Mouse (Mus musculus): ENCODE data around the gene Atg16l2. TPM values are rescaled to one million over a fixed set of nuclear protein-coding genes. Genes with fewer than 3 reads are reported as not detected.

Atg16l2 gene
- polyA plus RNA-seq, 3 experiments from 2014 or later, result 39.3 to 53.6 (median 44.9) TPM

DNA sequence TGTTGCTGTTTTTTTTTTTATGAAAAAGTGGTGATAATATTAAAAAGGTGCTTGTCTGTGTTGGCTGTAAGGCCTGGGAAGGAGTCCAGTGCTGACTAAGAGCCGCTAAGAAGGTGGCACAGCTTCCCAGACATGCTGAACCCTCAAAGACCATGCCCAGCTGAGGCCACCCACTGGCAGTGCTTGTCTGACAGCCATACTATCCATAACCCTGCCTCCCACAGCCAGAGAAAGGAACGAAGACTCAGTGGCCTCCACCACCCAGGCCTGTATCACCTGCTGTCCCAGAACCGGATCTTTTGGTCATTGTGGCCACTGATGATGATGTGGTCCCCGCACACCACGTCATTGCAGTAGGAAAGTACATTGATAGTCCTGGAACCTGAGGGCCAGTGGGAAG is 10.8 kb downstream of the Atg16l2 start:
- no peak for ATAC-seq

GRCm38 (mm10) chr7:101290401-101290800 is 11.7 kb downstream of the Atg16l2 start:
- no peak for ATAC-seq

DNA sequence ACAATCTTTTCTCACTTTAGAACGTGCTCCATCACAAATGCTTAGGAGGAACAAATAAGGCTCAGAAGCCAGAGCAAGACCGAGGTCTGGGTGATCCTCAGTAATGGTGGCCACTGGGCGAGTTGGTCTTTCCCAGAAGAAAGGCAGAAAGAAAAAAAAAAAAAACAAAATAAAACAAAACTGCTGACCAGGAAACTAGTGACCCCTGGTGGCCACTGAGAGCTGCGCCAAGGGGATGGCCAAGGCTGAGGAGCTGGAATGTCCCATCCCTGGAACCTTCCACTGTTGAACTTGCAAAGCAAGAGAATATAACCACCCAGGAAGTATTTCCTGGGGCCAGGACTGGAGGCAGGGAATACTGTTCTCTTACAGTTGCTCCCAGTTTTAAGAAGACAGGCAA is 13.6 kb downstream of the Atg16l2 start:
- no peak for ATAC-seq

- no peak for ATAC-seq
These were observed 14.2 kb downstream of the Atg16l2 start for GRCm38 (mm10) chr7:101287820-101288219.

DNA sequence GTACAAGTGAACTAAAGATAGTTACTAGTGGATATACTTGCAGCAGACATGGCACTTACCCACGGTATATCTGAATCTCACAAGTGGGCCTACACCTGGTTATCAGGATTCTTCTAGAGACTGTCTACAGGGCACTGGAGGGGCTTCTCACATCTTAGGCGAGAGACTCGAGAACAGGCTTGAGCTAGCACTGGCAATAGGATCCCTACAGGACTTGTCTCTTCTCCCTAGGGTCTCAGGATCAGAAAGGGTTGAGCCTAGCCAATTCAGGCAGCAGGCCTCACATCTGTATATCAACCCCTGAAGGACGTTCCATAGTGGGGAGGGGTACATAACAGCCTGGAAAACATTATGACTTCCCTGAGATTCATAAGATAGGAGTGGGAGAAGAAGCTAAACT is 15.2 kb downstream of the Atg16l2 start:
- no peak for ATAC-seq

- no peak for ATAC-seq
These were observed 17.5 kb downstream of the Atg16l2 start for GRCm38 (mm10) chr7:101284504-101284903.

GRCm38 (mm10) chr7:101282721-101283120 is 19.3 kb downstream of the Atg16l2 start:
- ATAC-seq, result no peak

DNA sequence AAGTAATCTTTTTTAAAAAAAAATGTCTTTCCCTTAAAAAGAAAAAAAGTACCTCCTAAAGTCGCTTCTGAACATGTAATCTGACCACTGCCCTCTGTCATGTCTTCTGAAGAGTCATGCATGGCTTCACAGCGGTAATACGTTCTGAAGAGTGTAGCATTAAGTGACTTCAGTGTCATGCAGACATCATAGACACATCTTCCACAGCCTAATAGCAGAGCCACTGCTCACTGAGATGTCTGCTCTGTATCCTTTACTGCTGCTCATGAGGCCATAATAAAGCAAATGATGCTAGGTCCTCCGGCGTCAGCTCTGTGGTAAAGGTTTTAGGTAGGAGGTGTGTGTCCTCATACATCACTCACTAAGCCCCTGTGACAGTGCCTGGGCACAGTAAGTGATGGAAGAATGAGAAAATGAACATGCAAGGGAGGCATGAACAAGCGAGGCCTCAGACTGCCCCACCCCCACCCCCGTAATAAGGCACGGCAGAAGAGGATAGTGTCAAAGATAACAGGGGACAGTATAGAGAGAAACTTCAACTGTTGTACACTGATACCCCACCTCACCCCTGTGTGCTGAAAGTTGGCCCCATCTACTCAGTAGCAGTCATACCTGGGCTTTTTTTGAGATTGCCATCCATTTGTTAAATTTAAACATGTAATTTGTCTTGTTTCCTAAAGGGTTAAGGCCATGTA is 29.4 kb downstream of the Atg16l2 start:
- no peak for ATAC-seq

DNA sequence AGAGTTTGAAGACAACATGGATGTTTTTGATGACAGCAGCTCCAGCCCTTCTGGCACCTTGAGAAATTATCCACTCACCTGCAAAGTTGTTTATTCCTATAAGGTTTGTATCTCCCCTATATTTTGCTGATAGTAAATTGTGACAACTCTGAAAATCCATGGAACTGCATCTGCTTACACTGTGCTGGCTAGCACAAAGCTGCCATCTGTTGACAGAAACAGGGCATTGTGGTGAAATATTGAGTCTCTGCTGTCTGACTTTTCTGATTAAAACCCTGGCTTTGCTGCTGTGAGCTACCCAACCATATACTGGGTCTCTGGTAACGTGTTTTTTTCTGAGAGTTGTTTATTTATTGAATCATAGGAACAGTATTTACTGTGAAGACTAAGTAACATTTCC is 30.4 kb downstream of the Atg16l2 start:
- no peak for ATAC-seq

DNA sequence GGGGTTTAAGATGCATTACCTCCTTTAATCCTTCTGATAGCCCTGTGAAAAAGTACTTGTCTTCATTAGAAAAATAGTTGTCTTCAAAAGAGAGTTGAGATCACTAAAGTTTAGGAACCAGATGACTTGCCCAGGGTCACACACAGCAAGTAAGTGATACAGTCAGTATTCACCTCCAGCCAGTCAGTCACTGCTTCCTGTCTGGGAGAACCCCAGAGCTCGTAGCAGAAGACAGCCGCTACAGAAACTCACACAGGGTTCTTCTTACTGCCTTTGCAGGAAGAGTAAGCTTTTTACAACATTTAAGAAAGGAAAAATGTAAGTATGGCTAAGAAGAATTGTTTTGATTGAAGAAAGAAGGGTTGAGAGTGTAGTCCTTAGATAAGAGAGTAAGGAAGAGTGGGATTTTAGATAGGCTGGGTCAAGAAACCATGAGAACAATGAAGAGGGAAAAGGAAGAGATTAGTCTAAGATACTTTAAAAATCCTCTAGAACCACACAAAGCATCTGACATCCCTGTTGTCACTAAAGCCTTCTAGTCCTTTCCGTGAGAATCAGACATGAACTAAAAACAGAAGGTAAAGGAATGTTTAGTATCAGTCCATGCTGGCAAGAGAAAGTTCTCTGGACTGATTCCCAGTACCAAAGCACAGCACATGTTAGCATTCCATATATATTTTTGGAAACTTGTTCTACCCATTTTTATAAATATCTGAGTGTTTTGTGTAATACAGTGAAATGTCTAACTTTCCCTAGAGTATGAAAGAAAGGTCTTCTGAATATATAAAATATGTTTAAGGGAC is 34.4 kb downstream of the Atg16l2 start:
- ATAC-seq, result no peak

DNA sequence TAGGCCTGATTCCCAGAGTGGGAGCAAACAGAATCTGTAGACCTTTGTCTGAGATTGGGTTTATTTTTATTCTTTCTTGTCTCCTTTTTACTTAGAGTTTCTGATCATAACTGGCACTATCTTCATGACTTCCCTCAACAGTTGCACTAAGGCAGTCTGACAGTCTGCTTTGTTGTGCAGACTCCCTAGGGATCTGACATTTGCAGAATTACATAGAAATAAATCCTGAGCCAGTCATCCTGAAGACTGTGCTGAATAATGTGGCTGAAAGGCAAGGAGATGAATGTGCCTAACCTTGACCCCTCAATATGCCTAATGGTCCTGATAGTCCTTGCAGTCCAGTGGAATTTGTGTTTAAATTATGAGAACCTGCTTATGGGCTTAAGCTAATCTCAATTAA is 38.5 kb downstream of the Atg16l2 start:
- ATAC-seq, result no peak

- no peak for ATAC-seq
These were observed 40.0 kb downstream of the Atg16l2 start for GRCm38 (mm10) chr7:101261941-101262546.

GRCm38 (mm10) chr7:101258482-101258881 is 43.6 kb downstream of the Atg16l2 start:
- no peak for ATAC-seq

DNA sequence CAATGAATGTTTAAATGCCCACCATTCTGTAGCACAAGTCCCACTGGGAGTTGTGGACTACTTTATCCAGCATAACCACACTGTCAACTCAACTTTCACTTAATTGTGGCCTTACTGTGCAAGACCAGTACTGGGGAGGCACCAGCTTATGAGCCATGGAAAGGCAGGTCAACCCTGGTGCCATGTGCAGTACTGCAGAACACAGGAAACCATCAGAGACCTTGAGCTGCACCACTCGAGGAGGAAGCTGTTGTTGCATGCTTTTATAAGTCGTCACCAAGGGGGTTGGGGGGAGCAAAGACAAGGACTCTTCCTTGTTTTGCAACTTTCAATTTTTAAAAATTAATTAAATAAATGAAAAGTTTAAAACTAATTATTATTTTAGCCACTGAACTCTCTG is 49.0 kb downstream of the Atg16l2 start:
- ATAC-seq, result no peak

- no peak for ATAC-seq
These were observed 52.9 kb downstream of the Atg16l2 start for GRCm38 (mm10) chr7:101249173-101249572.

DNA sequence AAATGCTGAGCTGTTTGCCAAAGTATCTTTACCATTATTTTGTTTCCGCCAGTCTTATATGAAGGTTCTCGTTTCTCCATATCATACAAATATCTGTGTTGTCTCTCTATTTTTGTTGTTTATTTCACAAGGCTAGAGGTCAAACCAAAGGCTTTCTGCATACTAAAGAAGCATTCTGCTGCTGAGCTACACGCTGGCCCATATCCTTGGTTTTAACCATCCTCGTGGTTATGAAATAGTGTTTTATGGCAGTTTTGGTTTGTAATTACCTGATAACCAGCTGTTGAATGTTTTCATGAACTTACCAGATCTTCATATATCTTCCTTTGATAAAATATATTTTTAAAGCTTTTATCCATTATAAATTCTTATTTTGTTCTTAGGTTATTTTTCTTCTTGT is 53.3 kb downstream of the Atg16l2 start:
- no peak for ATAC-seq

- no peak for ATAC-seq
These were observed 65.2 kb downstream of the Atg16l2 start for GRCm38 (mm10) chr7:101236712-101237473.

GRCm38 (mm10) chr7:101232716-101233115 is 69.3 kb downstream of the Atg16l2 start:
- ATAC-seq, result no peak

DNA sequence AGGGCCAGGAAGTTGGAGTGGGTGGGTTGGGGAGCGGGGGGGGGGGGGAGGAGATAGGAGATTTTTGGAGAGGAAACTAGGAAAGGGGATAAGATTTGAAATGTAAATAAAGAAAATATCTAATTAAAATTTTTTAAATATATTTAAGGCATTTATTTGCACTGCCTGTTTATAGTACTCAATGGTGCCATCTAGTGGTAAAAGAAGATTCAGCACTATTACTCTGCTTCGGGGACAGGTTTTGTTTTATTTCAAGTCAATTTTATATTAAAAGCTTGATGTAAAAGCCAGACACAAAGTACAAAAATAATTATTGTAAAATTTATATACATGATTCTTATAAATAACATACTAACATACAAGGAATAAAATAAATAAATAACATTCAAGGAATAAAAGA is 70.6 kb downstream of the Atg16l2 start:
- ATAC-seq, result no peak

DNA sequence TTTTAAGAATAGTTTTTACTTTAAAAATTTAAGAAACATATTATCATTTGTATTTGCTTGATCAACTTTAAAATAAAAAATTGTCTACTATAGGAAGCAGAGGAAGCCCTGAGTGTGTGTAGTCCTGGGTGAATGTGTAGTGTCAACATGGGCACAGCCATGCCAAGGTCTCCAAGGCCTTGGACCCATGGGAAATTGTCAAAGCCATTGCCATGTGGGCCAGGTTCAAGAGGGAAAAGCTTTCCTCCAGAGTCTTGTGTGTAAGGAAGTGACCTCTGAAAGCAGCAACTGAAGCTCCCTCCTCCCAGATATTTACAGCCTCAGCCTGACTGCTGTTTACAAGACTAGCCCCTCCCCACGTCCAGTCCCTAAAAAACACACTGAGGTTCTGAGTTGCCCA is 72.7 kb downstream of the Atg16l2 start:
- ATAC-seq, result no peak

- ATAC-seq, result no peak
These were observed 78.5 kb downstream of the Atg16l2 start for GRCm38 (mm10) chr7:101223501-101223900.

GRCm38 (mm10) chr7:101216724-101217123 is 85.3 kb downstream of the Atg16l2 start:
- ATAC-seq, result no peak
